Mouse (Mus musculus): Measurements from ENCODE around the gene Man2a2. TPM values are rescaled to one million over a fixed set of nuclear protein-coding genes. Genes with fewer than 3 reads are reported as not detected.
A peak's percentile ranks its signal among the peaks of the same experiment; 100 is the strongest.
"Not testable (repeated sequence)": the region's sequence is repeated elsewhere in the genome, so short reads cannot be mapped to it uniquely, and the experiment has no call there.

The Man2a2 gene
- total and polyA plus RNA-seq, 3 experiments = 55.7 to 75.8 (median 58.7) TPM

GRCm38 (mm10) chr7:80334848-80335247 is 36.3 kb downstream of the Man2a2 start:
- DNase-seq = no peak
- Histone ChIP-seq H3K36me3 (ENCODE audit: control insufficient read depth, insufficient read depth, low read length) (no peaks in the 10 kb centered on the region), H3K9ac (ENCODE audit: low read depth, low read length) (no peak overlapping the region), H3K27me3 (ENCODE audit: control insufficient read depth, insufficient read depth, low read length) (no peaks in the 10 kb centered on the region), H3K79me2 (replicated peaks; ENCODE audit: control insufficient read depth, insufficient read depth, low read length) (no peaks in the 10 kb centered on the region), H3K4me3 (no peak overlapping the region), H3K27ac (no peak overlapping the region), H3K4me1 (ENCODE audit: control insufficient read depth, insufficient read depth, low read length) (peaks cover 5% of the 10 kb centered on the region)
- WGBS = 64% methylated on average over 4 of the region's 4 CpGs
- TF ChIP-seq EP300 (IDR thresholded peaks at IDR 0.05; ENCODE audit: insufficient read depth, low read depth, low read length) (no peak), CTCF (IDR thresholded peaks at IDR 0.05) (no peak), POLR2A (IDR thresholded peaks at IDR 0.05; ENCODE audit: insufficient read depth, low read depth, low read length) (no peak)
- intact Hi-C loops (cut with DNase I) = no loop called here

- Histone ChIP-seq H3K27me3 (ENCODE audit: control insufficient read depth, insufficient read depth, low read length) (no peaks in the 10 kb centered on the region), H3K9ac (ENCODE audit: low read depth, low read length) (no peak overlapping the region), H3K27ac (no peak overlapping the region), H3K36me3 (ENCODE audit: control insufficient read depth, insufficient read depth, low read length) (no peaks in the 10 kb centered on the region), H3K4me3 (no peak overlapping the region), H3K79me2 (replicated peaks; ENCODE audit: control insufficient read depth, insufficient read depth, low read length) (no peaks in the 10 kb centered on the region), H3K4me1 (ENCODE audit: control insufficient read depth, insufficient read depth, low read length) (no peaks in the 10 kb centered on the region)
- TF ChIP-seq EP300 (IDR thresholded peaks at IDR 0.05; ENCODE audit: insufficient read depth, low read depth, low read length) (no peak), POLR2A (IDR thresholded peaks at IDR 0.05; ENCODE audit: insufficient read depth, low read depth, low read length) (no peak), CTCF (IDR thresholded peaks at IDR 0.05) (no peak)
- WGBS = 96% methylated on average over 19 of the region's 19 CpGs
- no peak for DNase-seq
- intact Hi-C loops (cut with DNase I) = no loop called here
Measured at GRCm38 (mm10) chr7:80331433-80331832, 39.7 kb downstream of the Man2a2 start.

GRCm38 (mm10) chr7:80330278-80330677 is 40.9 kb downstream of the Man2a2 start:
- no peak for DNase-seq
- Histone ChIP-seq H3K79me2 (replicated peaks; ENCODE audit: control insufficient read depth, insufficient read depth, low read length) (no peaks in the 10 kb centered on the region), H3K27ac (no peak overlapping the region), H3K4me1 (ENCODE audit: control insufficient read depth, insufficient read depth, low read length) (no peaks in the 10 kb centered on the region), H3K4me3 (no peak overlapping the region), H3K36me3 (ENCODE audit: control insufficient read depth, insufficient read depth, low read length) (no peaks in the 10 kb centered on the region), H3K9ac (ENCODE audit: low read depth, low read length) (no peak overlapping the region), H3K27me3 (ENCODE audit: control insufficient read depth, insufficient read depth, low read length) (no peaks in the 10 kb centered on the region)
- intact Hi-C loops (cut with DNase I) = no loop called here
- no peak for TF ChIP-seq CTCF (IDR thresholded peaks at IDR 0.05)
- no peak for TF ChIP-seq POLR2A (IDR thresholded peaks at IDR 0.05; ENCODE audit: insufficient read depth, low read depth, low read length)
- no peak for TF ChIP-seq EP300 (IDR thresholded peaks at IDR 0.05; ENCODE audit: insufficient read depth, low read depth, low read length)
- WGBS = 80% methylated on average over 8 of the region's 8 CpGs

GRCm38 (mm10) chr7:80326076-80326475 is 45.1 kb downstream of the Man2a2 start:
- no peak overlapping the region for H3K27ac ChIP-seq
- H3K79me2 ChIP-seq (replicated peaks; ENCODE audit: control insufficient read depth, insufficient read depth, low read length) = no peaks in the 10 kb centered on the region
- TF ChIP-seq EP300 (IDR thresholded peaks at IDR 0.05; ENCODE audit: insufficient read depth, low read depth, low read length) (no peak), CTCF (IDR thresholded peaks at IDR 0.05) (no peak), POLR2A (IDR thresholded peaks at IDR 0.05; ENCODE audit: insufficient read depth, low read depth, low read length) (no peak)
- no peak overlapping the region for H3K4me3 ChIP-seq
- H3K27me3 ChIP-seq (ENCODE audit: control insufficient read depth, insufficient read depth, low read length) = no peaks in the 10 kb centered on the region
- intact Hi-C loops (cut with DNase I) = no loop called here
- H3K36me3 ChIP-seq (ENCODE audit: control insufficient read depth, insufficient read depth, low read length) = no peaks in the 10 kb centered on the region
- DNase-seq = no peak
- H3K4me1 ChIP-seq (ENCODE audit: control insufficient read depth, insufficient read depth, low read length) = peaks cover 3% of the 10 kb centered on the region; the same call in 1 of the 2 replicates
- H3K9ac ChIP-seq (ENCODE audit: low read depth, low read length) = no peak overlapping the region
- 97% methylated on average over 19 of the region's 19 CpGs for WGBS

- Histone ChIP-seq H3K4me1 (ENCODE audit: control insufficient read depth, insufficient read depth, low read length) (peaks cover 3% of the 10 kb centered on the region; the same call in 1 of the 2 replicates), H3K27ac (no peak overlapping the region; the same call in 1 of the 2 replicates), H3K4me3 (no peak overlapping the region), H3K27me3 (ENCODE audit: control insufficient read depth, insufficient read depth, low read length) (no peaks in the 10 kb centered on the region), H3K9ac (ENCODE audit: low read depth, low read length) (no peak overlapping the region), H3K79me2 (replicated peaks; ENCODE audit: control insufficient read depth, insufficient read depth, low read length) (no peaks in the 10 kb centered on the region), H3K36me3 (ENCODE audit: control insufficient read depth, insufficient read depth, low read length) (no peaks in the 10 kb centered on the region)
- TF ChIP-seq CTCF (IDR thresholded peaks at IDR 0.05) = no peak
- TF ChIP-seq EP300 (IDR thresholded peaks at IDR 0.05; ENCODE audit: insufficient read depth, low read depth, low read length) = no peak
- TF ChIP-seq POLR2A (IDR thresholded peaks at IDR 0.05; ENCODE audit: insufficient read depth, low read depth, low read length) = no peak
- 94% methylated on average over 16 of the region's 16 CpGs for WGBS
- no peak for DNase-seq
- intact Hi-C loops (cut with DNase I) = no loop called here
Measured at GRCm38 (mm10) chr7:80325292-80325868, 45.8 kb downstream of the Man2a2 start.

GRCm38 (mm10) chr7:80324816-80325119 is 46.4 kb downstream of the Man2a2 start:
- intact Hi-C loops (cut with DNase I) = loop anchor here (1.0 kb wide), 1 partner anchor 17 kb away; the partner anchor contains the start of gene Unc45a
- not testable (repeated sequence) for H3K4me3 ChIP-seq; H3K9ac ChIP-seq (ENCODE audit: low read depth, low read length); H3K36me3 ChIP-seq (ENCODE audit: control insufficient read depth, insufficient read depth, low read length); H3K79me2 ChIP-seq (replicated peaks; ENCODE audit: control insufficient read depth, insufficient read depth, low read length); DNase-seq; H3K27me3 ChIP-seq (ENCODE audit: control insufficient read depth, insufficient read depth, low read length); H3K4me1 ChIP-seq (ENCODE audit: control insufficient read depth, insufficient read depth, low read length)
- H3K27ac ChIP-seq = peak overlapping the region; percentile 99
- 39% methylated on average over 4 of the region's 5 CpGs for WGBS
